Mouse (Mus musculus) gonadal fat pad, adult 2 months (tissue): ENCODE measurements around the gene Lyg1. TPM values are rescaled to one million over a fixed set of nuclear protein-coding genes. Genes with fewer than 3 reads are reported as not detected.
"Not testable (repeated sequence)": the region's sequence is repeated elsewhere in the genome, so short reads cannot be mapped to it uniquely, and the experiment has no call there.

Source experiments
- DNase-seq: peaks from one replicate; pipeline ENCODE4 v3.0.0-alpha.2; 2012; ENCODE audit warnings: low read depth
- polyA plus RNA-seq: library from polyadenylated mRNA; depleted of rRNA; stranded (reverse); fragments of >200 nt; gene quantifications from 2 replicates; pipeline ENCODE4 v1.2.3, GENCODE M21; 2012; rRNA removed

The Lyg1 gene
- polyA plus RNA-seq: 0.32 TPM in 1 of 2 replicates, not detected in the other

DNA sequence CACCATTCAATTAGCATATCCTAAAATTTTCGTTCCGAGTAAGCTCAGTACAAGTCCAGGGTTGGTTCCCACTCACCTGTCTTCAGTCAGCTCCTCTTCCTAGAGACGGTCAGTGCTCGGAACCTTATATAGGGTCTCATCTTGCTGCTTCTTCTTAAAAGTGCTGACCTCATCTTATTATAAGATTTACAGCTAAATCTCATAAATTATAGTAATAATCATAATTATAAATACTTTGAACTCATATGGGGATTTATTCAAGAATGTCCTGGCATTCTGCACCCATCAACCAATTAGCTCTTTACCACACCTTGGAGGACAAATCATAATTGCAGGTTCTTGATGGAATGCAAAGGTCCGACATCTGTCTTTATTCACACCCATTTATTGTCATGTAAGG, at the start of gene Lyg1:
TSS of gene Lyg1 (minus strand) at position 101 of the 400 bp plus-strand sequence.
- DNase-seq: no peak

GRCm38 (mm10) chr1:38006741-38007140, 49.2 kb upstream of the Lyg1 start:
- DNase-seq: no peak

DNA sequence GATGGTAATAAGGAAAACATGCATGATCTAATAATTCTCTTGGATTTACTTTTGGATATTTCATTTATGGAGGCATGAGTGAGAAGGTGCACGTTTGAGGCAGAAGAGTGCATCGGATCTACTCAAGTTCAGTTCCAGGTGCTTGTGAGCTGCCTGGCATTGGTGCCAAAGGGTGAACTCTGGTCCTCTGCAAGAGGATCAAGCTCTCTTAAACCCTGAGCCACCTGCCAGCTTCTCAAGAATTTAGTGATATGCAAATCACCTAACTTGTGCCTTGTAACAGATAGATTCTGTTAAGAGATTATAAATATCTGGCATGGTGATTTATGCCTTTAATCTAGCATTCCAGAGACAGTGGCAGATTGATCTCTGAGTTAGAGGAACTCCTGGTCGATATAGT, 45.5 kb upstream of the Lyg1 start:
- DNase-seq: no peak

- DNase-seq: no peak
These were observed 44.4 kb upstream of the Lyg1 start for GRCm38 (mm10) chr1:38001956-38002355.

- no peak for DNase-seq
These were observed 43.3 kb upstream of the Lyg1 start for GRCm38 (mm10) chr1:38000844-38001243.

DNA sequence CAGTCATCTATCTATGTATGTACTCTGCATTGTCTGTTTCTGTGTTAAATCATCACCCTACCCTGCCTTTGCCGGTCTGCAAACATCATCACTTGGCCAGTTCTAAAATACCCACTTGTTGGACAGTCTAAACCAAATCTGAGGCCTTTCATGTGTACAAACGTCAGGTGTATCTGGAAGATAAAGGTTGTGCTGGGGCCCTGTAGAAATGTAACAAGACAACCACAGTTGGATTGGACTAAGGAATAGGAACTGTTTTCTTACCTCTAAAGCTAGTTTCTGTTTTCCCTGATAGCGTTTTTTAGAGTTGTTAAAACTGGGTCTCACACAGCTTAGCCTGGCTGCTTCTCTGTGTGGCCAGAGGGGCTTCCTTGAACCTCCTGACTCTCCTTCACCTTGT, 42.0 kb upstream of the Lyg1 start:
- no peak for DNase-seq

DNA sequence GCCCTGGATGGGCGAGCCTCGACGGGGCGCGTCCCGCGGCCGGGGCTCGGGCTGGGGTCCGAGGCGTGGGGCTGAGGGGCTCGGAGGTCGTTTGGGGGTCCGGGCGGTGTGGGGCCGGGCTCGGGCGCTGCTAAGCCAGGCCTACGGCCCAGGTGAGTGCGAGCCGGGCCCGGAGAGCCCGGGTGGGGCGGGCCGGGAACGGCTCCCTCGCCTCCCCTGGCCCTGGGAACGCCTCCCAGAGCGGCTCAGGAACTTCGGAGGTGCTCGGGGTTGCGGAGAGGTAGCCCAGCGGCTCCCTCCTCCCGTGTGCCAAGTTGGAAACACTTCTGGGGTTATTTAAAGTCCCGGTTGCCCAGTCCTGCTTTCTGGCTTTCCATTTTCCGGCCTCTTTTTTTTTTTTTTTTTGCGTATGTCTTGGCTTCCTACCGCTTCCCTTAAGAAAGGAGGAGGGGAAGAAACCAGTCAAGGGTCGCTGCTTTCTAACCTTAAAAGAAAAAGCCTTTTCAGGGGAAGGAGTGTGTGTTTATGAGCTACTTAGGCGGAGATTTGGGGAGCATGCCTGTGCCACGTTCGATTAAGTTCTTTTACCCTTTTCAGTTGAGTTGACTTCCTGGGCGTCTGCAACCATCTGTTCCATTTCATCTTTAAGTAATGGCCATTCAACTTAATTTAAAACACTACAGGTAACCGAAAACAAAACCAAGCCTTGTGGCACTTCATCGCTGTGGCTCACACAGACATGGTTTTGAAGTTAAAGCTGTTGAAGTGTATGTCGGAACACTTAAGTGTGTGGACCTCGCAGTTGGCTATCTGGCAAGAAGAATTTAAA, 41.0 kb upstream of the Lyg1 start:
- no peak for DNase-seq

DNA sequence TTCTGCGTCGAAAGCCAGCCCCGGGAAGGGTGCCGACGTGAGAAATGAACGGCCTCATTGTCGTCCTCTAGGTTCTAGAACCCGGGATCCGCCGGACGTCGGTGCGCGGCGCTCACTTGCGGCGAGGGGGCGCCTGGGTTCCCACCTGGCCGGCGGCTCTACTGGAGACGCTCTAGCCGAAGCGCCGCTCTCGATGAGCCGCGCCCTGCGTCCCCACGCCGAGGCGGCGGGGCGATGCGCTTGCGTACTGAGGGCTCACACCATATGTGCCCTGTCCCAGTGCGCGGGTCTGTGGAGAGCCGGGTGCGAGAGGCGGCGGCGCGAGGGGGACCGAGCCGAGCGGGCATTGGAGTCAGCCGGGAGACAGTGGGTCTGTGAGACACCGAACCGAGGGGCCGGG, 40.3 kb upstream of the Lyg1 start, which contains the start of the genes Txndc9 and Eif5b:
TSS of gene Txndc9 (minus strand) at position 27 of the 400 bp plus-strand sequence.
TSS of gene Eif5b (plus strand) at position 144 of the 400 bp plus-strand sequence.
- peak; percentile 30 for DNase-seq

DNA sequence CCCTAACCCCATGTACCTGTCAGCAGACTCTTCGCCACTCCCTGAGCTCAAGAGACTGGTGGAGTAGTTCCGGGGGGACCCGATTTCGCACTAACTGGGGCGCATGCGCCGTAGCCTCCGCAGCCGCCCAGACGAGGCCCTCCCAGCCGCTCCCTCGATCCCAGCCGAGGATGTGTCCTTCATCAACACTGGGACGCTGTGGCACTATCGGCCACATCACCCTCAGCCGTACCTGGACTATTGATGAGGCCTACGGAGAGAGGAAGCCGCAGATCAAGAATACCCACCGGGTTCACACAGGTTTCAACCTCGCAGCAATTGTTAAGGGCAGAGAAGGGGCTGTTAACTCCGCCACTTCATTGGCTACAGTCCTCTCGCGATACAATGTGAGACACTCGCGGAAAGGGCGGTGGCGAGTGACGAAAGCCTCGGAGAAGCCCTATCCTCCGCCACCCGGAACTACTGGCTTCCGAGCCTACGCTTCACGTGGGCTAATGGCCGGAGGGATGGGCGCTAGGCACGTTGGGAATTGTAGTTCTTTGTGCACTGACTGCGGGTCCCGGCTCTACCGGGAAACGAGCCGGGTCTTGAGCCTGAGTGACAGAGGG, 39.4 kb upstream of the Lyg1 start:
- peak; percentile 90 for DNase-seq

- DNase-seq: no peak
These were observed 38.7 kb upstream of the Lyg1 start for GRCm38 (mm10) chr1:37996226-37996625.

GRCm38 (mm10) chr1:37987856-37988255, 30.3 kb upstream of the Lyg1 start:
- DNase-seq: no peak

- no peak for DNase-seq
These were observed 28.3 kb upstream of the Lyg1 start for GRCm38 (mm10) chr1:37985764-37986323.

DNA sequence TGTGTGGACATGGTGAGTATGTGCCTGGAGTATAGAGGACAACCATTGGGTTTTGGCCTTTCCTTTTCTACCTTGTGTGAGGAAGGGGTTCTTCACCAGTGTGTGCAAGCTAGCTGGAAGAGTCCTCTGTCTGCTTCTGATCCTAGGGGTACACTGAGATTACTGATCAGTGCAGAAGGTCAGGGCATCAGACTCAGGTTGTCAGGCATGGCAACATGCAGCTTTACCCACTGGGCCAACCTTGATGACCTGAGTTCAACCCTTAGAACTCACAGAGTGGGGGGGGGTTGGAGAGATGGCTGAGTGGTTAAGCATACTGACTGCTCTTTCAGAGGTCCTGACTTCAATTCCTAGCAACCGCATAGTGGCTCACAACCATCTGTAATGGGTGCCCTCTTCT, 26.8 kb upstream of the Lyg1 start:
- no peak for DNase-seq

DNA sequence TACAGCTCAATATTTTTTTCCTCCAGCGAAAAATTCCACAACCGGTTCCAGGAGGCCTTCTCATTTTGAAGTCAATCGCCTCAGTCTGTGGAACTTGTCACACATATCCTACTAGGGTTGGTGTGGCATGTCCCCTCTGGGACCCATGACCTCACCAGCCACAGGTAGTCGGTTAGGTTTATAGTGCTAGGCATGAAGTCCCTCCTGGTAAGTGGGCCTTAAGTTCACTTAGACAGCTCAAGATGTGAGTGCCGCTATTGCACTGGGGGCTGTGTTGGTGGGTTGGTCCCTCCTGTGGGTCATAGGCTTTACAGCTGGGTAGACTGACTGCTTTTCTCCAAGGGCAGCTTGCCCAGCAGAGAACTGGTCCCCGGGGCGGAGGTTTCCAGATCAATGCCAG, 19.7 kb upstream of the Lyg1 start:
- no peak for DNase-seq

GRCm38 (mm10) chr1:37976666-37977065, 19.1 kb upstream of the Lyg1 start:
- DNase-seq: not testable (repeated sequence)

DNA sequence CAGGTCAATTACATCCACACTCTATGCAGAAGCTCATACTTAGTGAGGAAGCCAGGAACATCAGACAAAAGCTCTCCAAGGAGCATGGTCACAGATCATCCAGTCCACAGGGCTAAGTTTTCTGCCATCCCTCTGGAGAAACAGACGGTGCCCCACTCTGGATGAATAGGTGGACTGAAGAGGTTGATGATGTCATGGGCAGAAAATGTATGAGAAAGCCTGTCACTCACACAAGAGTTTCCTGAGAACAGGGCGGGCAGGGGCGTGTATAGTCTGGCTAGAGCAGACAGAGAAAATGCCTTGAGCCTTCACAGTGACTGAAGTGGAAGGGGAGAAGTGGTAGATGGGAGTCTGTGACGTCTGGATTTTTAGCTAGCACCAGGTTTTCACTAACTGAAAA, 14.0 kb upstream of the Lyg1 start:
- no peak for DNase-seq

DNA sequence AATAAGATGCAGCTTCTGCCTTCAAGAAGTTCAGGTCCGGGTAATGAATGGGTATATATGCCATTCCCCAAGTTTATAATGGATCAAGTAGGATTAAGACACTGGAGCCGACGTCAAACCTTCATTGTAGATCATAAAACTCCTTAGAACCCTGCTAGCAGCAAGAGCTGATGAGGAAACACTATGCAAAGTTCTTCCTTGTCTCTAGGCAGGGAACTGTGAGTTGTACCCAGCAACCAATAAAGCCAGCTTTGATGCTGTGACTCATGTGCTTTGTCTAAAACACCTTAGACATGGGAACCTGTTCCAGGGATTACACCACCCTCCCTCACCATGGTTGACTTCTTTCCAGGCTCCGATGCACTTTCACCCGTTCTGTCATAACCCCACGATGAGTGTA, 11.2 kb upstream of the Lyg1 start:
- peak; percentile 82 for DNase-seq

DNA sequence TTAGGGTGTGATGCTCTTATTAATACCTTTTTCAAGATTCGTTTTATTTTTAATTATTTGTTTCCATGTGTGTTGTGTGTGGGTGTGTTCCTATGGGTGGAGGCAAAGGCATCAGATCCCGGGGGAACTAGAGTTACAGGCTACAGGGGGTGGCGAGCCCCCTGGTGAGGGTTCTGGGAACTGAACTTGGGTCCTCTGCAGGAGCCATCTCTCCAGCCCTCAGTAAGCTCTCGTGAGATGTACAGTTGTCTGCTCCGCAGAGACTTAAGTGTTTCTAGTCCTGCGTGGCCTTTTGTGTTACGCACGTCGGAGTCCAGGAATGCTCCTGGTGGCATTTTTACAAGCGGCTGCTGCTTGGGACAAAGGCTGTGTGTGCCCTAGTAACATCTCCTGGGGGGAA, 8.0 kb upstream of the Lyg1 start:
- DNase-seq: no peak

DNA sequence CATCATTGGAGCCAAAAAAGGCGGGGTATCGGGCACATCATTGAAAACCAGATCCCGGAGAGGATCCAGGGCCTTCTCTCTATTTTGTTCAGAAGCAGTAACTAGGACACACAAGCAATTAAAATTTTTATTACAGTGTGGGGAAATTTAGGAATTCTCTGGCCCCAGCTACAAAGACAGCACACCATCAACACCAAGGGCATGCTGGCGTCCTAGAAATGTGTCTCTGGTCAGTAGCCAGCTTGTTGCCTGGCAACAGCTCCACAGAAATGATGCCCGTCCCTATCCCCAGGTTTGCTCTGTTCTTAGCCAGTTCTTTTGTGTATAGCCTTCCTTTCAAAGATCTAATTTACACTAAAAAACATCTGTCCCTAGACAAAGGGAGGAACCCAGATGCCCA, 1.9 kb upstream of the Lyg1 start:
- DNase-seq: no peak

GRCm38 (mm10) chr1:37958516-37958915, 957 bp upstream of the Lyg1 start:
- no peak for DNase-seq

- no peak for DNase-seq
These were observed 698 bp downstream of the Lyg1 start for GRCm38 (mm10) chr1:37956690-37957431.

- DNase-seq: no peak
These were observed 2.3 kb downstream of the Lyg1 start for GRCm38 (mm10) chr1:37955251-37955650.
